Mouse (Mus musculus) layer of hippocampus, adult 9-10 months (tissue): ENCODE results near the gene Zfp821.

Source experiments
- DNase-seq: peaks from one replicate; pipeline ENCODE4 v3.0.0; 2022; ENCODE audit warnings: low spot score

The Zfp821 gene

DNA sequence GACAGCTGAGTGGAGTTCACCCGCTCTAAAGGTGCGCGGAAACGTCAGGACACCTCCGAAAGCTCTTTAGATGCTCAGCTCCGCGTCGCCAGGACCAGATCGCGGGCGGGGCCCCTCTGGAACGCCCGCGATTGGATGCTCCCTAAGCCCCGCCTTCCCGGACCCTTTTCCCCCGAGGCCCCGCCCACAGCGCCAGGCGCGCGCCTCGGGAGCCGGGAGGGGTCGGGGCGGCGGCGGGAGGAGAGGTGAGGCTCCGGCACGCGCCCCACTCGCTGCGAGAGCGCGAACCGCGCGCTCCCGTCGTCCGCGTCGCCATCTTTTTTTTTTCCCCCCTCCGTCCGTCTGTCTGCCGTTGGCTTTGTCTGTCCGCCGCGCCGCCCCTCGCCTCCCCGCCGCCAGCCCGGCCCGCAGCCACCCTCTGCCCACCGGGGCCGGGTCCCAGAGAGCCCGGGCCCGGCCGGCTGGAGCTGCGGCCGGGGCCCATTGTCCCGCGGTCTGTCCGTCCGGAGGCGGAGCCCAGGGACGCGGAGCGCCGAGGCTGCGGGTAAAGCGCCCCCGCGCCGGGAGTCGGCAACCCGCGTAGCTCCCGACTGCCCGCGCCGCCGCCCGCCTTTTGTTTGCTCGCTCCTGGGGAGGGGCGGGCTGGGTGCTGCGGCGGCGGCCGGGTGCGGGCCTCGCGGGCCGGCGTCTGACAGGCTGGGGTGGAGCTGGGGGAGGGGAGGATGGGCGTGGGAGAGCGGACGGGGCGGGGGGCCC lies at the start of gene Zfp821:
TSS of gene Zfp821 (plus strand) at position 227 of the 756 bp plus-strand sequence.
- peak; percentile 72 for DNase-seq

DNA sequence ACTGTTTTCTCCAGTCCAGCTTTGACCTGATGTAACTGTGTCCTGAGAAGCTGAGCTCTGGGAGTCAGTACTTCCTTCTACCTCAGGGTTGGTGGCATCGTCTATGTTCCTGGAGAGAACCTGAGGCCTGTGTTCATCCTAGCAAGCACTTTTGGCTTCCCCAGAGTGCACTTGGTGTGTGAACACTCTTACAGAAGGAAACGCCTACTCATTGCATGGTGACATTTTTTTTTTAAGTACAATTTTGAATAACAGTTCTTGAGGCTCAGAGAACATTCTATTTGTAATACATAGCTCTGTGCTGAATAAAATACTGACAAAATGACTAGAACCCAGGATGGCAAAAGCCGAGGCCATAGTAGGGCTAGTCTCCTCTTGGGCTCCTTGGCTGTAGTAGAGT lies 48.5 kb upstream of the Zfp821 start:
- no peak for DNase-seq

DNA sequence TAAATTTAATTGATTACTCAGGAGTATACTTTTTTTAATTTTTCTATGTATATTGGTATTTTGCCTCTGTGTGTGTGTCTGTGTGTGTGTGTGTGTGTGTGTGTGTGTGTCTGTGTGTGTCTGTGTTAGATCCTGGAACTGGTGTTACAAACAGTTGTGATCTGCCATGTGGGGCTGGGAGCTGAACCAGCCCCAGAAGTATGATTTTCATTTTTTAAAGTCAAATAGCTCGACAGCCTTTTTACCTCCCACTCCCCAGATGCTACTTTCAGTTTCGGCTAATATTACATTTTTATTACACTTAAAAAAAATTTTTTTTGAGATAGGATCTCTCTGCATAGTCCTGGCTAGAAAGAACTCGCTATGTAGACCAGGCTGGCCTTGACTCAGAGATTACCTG lies 43.0 kb upstream of the Zfp821 start:
- peak; percentile 33 for DNase-seq

DNA sequence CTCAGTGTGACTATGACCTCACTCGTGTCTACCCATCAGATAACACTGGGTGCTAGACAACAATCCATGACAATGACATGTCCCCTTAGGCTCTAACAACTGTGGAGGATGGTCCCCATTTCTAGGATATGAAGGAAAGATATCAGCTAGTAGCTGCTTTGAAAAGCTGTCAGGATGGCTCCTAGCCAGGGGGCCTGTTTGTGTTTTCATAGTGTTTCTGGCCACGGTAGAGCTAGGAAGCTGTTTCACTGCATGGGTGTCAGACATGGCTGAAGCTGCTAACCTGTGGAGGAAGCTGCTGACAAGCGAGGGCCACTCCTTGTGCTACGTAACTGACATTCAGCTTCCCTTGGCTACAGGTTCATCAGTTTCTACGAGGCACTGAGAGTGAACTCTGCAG lies 38.7 kb upstream of the Zfp821 start:
- DNase-seq: no peak

DNA sequence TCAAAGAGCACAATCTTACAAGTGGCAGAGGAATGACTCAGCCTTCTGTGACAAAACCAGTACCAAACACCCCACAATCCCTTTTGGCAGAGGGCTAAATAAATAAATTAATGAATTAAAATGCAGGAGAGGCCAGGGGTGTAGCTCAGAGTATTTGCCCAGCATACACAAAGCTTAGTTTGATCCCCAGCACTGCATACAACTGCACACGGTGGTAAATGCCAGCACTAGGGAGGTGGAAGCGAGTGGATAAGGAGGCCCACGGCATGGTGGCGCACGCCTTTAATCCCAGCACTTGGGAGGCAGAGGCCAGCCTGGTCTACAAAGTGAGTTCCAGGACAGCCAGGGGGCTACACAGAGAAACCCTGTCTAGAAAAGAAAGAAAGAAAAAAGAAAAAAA lies 32.7 kb upstream of the Zfp821 start:
- DNase-seq: no peak

DNA sequence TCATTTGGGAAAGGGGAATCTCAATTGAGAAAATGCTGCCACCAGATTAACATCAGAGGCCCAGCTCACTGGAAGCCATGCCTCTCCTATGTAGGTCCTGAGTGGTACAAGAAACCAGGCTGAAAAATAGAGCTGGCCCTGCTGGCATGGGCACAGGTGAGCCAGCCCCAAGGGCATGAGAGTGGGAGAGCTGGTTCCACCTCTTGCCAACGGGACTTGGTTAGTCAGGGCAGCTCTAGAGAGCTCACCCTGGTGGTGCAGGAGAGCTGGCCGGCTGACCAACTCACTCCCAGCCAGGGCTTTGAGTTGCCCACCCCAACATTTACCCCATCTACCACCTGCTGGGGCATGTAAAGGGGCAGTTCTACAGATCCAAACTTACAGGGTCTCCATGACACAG lies 31.8 kb upstream of the Zfp821 start:
- no peak for DNase-seq

DNA sequence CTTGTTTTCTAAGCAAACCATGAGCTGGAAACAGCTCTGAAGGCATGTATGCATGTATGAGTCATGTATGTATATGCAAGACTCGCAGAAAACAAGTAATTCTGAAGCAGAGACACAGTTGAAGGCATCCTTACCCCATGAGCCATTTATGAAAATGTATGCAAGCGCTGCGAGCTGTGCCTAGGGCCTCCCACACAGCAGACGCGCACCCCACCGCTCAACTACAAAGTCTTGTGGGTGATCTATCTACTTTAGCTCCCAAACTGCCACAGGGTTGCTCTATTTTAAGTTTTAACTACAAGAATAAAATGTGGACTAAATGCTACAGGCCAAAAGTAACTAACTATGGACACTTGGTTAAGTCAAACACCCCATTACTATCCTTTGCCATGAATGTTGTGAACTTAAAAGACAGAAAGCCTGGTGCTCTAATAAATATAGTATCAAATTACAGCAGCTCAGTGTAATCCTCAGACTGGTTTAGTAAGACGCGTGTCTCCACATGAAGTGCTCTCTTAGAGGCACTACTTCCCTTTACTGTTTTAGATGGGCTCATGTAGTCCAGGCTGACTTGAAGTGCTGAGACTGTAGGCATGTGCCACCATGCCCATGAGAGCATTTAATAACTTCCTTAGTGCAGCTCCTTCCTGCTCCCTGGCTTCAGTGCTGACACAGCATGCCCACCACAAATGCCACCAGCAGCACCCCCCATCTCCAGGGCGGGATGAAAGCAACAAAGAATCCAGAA lies 29.3 kb upstream of the Zfp821 start:
- DNase-seq: no peak

DNA sequence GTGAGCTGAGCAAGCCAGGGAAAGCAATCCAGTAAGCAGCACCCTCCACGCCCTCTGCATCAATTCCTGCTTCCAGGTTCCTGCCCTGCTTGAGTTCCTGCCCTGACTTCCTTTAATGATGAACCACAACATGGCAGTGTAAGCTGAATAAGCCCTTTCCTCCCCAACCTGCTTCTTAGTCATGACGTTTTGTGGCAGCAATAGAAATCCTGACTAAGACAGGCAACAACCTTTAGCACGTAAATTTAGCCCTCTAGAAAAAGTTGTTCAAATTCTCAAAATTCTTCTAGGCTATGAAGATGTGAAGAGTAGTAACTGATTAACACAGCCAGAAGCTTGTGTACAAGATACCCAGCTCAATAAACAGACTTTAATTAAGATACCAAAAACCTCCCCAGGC lies 23.8 kb upstream of the Zfp821 start:
- no peak for DNase-seq

DNA sequence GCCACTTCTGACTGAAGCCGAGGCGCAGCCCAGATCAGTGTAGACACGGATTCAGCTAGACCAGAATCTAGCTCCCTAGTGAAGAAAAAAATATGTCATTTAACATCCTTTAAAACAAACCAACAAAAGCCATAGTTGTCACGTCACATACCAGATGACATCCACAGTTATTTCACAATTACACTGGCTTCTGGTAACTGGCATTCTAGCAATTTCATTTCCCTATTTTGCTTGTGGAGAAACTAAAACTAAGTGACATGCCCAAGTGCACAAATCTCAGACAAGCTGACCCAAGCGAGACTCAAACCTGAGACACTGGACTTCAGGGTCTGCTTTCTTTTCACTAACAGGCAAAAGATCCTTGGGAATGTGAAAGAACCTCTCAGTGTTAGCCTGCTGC lies 23.2 kb upstream of the Zfp821 start:
- no peak for DNase-seq

DNA sequence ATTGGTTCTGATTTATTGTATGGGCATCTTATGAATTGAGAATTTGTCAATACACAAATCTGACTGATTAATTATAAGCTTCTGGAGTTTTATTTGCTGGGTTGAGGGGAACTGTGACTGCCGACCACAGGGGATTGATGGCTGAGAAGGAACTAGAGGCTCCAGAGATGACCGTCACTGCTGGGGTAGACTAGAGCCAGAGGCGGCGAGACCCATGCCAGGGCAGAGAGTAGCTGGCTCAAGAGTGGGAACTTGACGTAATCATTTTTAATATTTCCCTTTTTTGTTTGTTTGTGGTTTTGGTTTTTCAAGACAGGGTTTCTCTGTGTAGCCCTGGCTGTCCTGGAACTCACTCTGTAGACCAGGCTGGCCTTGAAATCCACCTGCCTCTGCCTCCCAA lies 18.1 kb upstream of the Zfp821 start:
- no peak for DNase-seq

DNA sequence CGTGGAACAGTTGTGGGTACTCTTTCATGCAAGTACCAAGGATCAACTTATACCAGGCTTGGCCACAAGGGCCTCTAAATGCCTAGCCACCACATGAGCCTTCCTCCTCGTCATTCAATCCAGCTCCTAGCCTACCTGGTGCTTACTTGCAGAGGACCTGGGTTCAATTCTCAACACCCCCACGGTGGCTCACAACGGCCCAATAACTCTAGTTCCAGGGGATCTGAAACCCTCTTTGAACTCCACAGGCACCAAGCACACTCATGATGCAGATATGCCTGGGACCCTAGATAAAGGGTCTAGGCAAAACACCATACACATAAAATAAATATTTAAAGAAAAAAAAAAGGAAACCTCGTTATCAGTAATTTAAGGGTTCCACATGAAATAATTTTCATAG lies 13.6 kb upstream of the Zfp821 start:
- DNase-seq: no peak

DNA sequence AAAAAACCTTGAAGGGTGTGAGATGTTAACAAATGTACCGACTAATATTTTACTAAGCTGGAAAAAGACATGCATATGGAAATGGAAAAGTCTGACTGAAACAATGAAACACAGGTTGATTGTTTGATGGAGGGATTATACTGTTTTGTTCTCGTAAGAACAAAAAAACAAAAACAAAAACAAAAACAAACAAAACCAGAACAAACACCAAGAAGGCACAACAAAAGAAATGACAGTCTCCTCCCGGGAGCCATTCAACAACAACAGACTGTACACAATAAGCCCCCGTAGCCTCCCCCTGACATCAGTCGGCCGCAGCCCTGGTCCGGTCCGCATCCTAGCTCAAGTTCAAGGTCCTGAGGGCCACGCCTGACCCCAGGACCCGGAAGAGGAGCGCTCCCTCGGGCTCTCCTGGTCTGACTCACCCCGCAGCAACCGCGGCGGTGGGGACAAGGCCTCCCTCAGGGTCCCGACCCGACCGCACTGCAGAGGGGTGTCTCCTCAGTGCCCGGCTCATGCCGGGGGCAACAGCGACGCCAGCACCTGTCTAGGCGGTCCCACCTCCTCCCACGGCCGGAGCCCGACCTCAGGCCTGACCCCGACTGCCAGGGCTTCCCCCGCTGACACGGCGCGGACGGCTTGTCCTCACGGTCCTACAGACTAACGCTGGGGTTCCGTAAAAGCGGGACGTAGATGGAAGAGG lies 12.8 kb upstream of the Zfp821 start:
- DNase-seq: no peak

DNA sequence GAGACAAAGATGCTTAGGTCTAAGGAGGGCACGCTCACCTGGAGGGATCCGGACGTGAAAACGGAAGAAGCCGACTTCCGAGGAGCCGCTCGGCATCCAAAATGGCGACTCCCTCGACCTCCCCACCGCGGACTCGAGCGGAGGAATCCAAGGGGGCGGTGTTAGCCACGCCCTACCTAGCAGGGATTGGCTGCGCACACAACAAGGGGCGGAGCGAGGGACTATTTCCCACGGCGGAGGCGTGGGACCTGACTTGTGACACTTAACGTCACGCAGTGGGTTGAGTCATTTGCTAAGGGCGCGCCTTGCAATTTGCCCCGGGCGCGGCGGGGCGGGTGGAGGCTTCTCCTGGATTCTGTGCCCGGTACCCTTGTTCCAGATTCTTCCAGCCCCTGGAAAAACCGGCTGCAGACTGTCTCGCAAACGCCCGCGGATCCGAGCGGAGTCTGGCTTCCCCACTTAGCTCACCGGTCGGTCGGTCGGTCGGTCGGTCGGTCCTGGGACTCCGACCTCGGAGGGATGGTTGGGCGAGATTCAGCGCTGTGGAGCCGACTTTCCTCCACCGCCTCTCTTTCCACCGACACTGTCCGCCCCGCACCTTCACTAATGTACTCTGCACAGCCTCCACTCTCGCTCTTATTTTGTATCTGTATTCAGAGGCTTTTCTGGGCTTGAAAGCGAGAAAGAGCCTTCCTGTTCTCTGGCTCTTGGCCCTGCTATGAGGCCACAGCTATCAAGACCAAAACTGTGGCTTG lies 12.0 kb upstream of the Zfp821 start, which contains the start of gene Ist1:
TSS of gene Ist1 (minus strand) at position 115 of the 755 bp plus-strand sequence.
- peak; percentile 96 for DNase-seq

DNA sequence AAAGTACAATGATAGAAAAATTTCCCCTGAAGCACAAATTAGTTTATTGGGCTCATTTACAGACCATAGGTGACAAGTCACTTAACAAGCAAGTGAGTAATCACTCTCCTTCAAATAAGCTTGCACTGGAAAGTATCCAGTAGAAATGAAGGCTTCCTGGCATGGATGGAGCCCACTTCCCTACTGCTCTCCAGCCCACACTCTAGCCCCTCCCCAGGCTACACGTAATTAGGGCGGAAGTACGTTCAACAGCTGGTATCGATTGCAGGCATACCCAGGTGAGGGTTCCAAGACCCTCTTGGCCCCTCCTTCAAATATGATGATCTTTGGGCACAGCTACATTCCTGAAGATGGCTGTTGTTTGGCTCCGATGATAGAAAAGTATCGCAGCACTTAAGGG lies 11.2 kb upstream of the Zfp821 start:
- DNase-seq: no peak

DNA sequence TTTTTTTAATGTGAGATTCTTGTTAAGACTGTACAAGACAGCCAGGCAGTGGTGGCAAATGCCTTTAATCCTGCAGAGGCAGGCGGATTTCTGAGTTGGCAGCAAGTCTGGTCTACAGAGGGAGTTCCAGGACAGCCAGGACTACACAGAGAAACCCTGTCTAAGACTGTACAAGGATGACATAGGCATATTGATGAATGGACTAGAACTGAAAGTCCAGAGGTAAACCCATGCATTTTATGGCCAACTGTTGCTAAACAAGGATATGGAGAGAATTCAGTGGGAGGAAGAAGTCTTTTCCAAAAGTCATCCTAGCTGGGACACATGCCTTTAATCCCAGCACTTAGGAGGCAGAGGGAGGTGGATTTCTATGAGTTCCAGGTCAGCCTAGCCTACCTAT lies 7.6 kb upstream of the Zfp821 start:
- DNase-seq: no peak

DNA sequence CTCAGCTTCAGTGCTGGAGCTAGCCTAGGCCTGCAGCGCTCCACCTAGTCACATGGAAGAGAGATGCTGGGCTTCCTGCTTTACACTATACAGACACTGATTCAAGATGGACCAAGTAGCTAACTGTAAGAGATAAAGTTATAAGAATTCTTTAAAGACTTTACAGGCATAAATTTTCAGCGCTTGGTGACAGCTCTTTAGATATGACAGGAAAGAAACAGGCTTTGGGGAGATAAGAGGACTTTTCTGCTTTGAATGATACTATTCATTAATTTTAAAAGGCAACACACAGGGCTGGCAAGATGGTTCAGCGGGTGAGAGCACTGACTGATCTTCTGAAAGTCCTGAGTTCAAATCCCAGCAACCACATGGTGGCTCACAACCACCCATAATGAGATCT lies 6.9 kb upstream of the Zfp821 start:
- no peak for DNase-seq

DNA sequence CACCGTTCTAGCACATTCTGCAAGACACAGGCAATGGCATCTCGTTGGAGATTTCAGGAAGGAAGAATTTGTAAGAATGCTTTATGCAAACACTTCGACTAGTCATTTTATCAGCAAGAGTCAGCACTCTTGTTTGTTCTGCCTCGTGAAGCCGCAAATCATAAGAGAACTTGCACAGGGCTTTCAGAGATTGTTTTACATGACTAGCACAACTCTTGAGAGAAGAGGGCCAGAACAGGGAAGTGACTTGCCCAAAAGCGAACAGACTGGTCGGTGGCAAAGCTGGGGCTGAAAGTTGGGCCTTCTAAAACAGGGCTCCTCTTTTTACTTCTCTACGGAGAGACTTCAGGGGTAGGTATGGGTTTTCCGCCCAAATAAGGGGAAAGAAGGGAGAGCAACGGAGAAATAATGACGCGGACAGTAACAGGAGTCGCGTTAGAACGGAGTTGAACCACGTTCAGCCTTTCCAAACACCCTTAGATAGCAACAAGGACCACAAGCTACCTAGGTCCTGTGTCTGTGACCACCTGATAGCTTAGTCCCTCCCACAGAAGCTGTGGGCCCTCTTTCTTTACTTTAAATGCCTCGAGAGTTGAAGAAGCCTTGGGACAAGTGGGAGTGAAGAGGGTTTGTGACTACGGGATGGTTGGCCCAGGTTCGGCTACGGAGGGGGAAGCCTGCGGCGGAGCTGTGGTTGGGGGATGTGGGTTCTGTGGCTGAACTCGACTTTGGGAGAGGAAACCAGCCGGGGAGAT lies 604 bp upstream of the Zfp821 start:
- DNase-seq: no peak

DNA sequence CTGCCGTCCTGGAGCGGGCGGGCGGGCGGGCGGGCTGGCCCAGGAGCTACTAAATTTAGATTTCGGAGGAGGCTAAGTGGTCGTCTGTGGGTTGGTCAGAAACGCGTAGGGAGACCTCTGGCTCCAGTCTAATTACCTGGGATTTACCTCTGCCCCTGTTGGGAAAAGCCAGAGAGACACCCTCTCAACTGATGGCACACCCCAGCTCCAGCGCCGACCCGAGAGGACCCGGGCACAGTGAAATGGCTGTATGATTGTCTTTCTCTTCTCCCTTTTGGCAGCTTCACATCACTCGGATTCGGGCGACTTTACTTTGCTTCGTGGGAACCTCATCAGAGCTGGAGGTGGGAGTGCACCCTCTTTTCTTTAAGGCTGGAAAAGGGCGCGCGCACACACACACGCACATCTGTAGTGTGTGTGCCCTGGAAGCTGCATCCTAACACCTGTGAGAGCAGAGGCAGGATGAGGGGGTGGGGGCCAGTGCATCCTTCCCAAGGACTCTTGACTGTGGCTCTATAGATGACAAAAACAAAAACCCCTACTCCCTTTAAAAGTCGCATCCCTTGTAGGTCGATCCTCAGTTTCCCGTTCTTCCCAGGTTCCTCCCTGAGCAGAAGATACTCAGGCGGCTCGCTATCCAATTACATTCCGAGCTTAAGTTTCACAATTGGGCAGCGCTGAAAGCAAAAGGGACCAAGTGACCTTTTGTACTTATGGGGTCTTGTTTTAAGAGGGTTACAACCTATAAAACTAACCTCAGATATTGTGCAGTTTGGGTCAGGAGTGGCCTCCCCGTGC lies 929 bp downstream of the Zfp821 start:
- DNase-seq: no peak

DNA sequence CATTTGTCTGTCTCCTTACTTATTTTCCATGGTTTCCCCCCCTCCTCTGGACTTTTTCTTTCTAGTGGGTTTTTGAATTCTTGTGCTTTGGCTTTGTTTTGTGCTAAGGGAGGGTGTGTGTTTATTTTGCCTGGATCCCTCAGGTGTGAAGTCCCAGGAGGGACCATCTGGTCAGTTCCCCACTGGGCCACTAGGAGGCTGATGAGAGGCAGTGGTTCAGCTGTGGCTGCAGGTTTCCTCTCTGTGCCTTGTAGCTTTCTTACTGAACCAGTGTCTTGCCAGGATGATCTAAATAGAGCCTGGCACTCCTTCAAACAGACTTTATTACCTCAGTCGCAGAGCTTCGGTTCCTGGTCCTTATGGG lies 1.5 kb downstream of the Zfp821 start:
- no peak for DNase-seq

DNA sequence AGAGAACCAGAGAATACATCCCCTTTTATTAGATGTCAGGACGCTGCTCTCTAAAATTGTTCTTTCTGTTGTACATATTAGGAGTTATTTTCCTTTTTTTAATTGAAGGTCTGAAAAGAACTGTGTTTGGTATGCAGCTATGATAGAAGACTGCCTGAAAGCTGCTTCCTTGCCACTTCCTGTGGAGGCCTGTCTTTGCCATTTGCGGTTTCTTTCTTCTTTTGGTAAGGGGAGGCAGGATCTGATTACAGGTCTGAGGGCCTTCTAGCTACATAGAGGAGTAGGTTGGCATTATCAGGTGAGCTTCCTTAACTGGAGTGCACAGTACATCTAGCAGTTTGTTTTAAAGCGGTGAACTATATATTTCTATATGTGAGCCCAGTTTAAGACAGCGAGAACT lies 2.6 kb downstream of the Zfp821 start:
- DNase-seq: no peak

DNA sequence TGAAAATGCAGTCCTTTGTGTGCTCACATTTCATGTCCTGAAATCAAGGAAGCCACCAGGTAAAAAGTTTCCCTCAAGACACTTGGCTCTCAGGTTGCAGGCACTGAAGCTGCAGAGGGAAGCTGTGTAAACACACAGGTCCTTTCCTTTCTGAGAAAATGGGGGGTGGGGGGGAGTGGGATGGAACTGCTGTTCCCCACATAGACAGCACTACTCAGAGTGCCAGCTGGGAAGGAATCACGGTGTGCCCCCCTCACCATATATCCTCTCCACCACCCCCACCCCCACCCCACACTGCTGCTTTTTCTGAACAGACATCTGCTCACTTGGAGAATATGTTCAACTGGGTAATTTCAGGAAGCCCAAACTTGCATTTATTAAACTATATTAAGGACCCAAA lies 7.2 kb downstream of the Zfp821 start:
- DNase-seq: no peak
